Mouse (Mus musculus) intestine, embryonic 15.5 days (tissue): ENCODE results near the gene Ptpn13. TPM values are rescaled to one million over a fixed set of nuclear protein-coding genes. Genes with fewer than 3 reads are reported as not detected.

Experiments
- ATAC-seq: fragments of 200-750 bp; cut with Nextera tagmentation; 2 replicates; pipeline ENCODE4 v1.8.0; 2017; ENCODE audit warnings: moderate TSS enrichment, moderate library complexity
- H3K27ac ChIP-seq: fragments of 300-500 bp; sonication (generic); 2 replicates; pipeline ENCODE4 v1.5.1; 2015; ENCODE audit warnings: mild to moderate bottlenecking, inconsistent platforms
- H3K27me3 ChIP-seq: fragments of 300-500 bp; sonication (generic); replicated peaks from 2 replicates; pipeline ENCODE4 v1.6.1; 2015; ENCODE audit warnings: inconsistent platforms
- H3K36me3 ChIP-seq: fragments of 300-500 bp; sonication (generic); 2 replicates; pipeline ENCODE4 v1.6.1; 2015; ENCODE audit warnings: inconsistent platforms
- H3K4me1 ChIP-seq: fragments of 300-500 bp; sonication (generic); replicated peaks from 2 replicates; pipeline ENCODE4 v1.6.1; 2015; ENCODE audit warnings: inconsistent platforms
- H3K4me2 ChIP-seq: fragments of 300-500 bp; sonication (generic); replicated peaks from 2 replicates; pipeline ENCODE4 v1.6.1; 2015; ENCODE audit warnings: mild to moderate bottlenecking, inconsistent platforms
- H3K4me3 ChIP-seq: fragments of 300-500 bp; sonication (generic); replicated peaks from 2 replicates; pipeline ENCODE4 v1.5.1; 2015; ENCODE audit warnings: inconsistent platforms
- H3K9ac ChIP-seq: fragments of 300-500 bp; sonication (generic); 2 replicates; pipeline ENCODE4 v1.6.1; 2015; ENCODE audit warnings: inconsistent platforms
- H3K9me3 ChIP-seq: fragments of 300-500 bp; sonication (generic); 2 replicates; pipeline ENCODE4 v1.6.1; 2016; ENCODE audit warnings: inconsistent platforms
- WGBS: fragments of 180-500 bp; shearing (Covaris S2); methylation state at CpG from one replicate; pipeline ENCODE4 v1.1.7; 2015; 5-methylcytosine and 5-hydroxymethylcytosine counted together
- polyA plus RNA-seq: library from polyadenylated mRNA; unstranded; fragments of >200 nt; fragmentation: Nextera tagmentation; extraction: Ambion mirVana; gene quantifications from 2 replicates; pipeline ENCODE4 v1.2.1, GENCODE M21; 2015

Gene Ptpn13
- polyA plus RNA-seq, 1 experiment from 2014 or later: 5.5 TPM

GRCm38 (mm10) chr5:103513162-103513561 is 88.2 kb downstream of the Ptpn13 start:
- Histone ChIP-seq H3K9ac (no peak overlapping the region), H3K4me1 (no peaks in the 10 kb centered on the region), H3K36me3 (no peaks in the 10 kb centered on the region), H3K4me2 (no peak overlapping the region), H3K27me3 (no peaks in the 10 kb centered on the region), H3K9me3 (no peaks in the 10 kb centered on the region), H3K4me3 (no peak overlapping the region), H3K27ac (no peak overlapping the region)
- ATAC-seq: no peak
- WGBS: 86% methylated on average over 9 of the region's 9 CpGs

- 90% methylated on average over 7 of the region's 7 CpGs for WGBS
- H3K9me3 ChIP-seq: no peaks in the 10 kb centered on the region
- H3K4me2 ChIP-seq: no peak overlapping the region
- no peak overlapping the region for H3K27ac ChIP-seq
- no peaks in the 10 kb centered on the region for H3K27me3 ChIP-seq
- no peak for ATAC-seq
- no peak overlapping the region for H3K4me3 ChIP-seq
- no peak overlapping the region for H3K9ac ChIP-seq
- H3K4me1 ChIP-seq: no peaks in the 10 kb centered on the region
- no peaks in the 10 kb centered on the region for H3K36me3 ChIP-seq
These were observed 89.4 kb downstream of the Ptpn13 start for GRCm38 (mm10) chr5:103514441-103514840.

GRCm38 (mm10) chr5:103515876-103516275 is 90.9 kb downstream of the Ptpn13 start:
- Histone ChIP-seq H3K4me3 (no peak overlapping the region), H3K9me3 (no peaks in the 10 kb centered on the region), H3K9ac (no peak overlapping the region), H3K4me2 (no peak overlapping the region), H3K27ac (no peak overlapping the region), H3K4me1 (no peaks in the 10 kb centered on the region), H3K27me3 (no peaks in the 10 kb centered on the region), H3K36me3 (no peaks in the 10 kb centered on the region)
- no peak for ATAC-seq
- 75% methylated on average over 4 of the region's 4 CpGs for WGBS

GRCm38 (mm10) chr5:103516555-103516954 is 91.6 kb downstream of the Ptpn13 start:
- H3K9ac ChIP-seq: no peak overlapping the region
- no peak overlapping the region for H3K4me3 ChIP-seq
- no peaks in the 10 kb centered on the region for H3K9me3 ChIP-seq
- H3K27me3 ChIP-seq: no peaks in the 10 kb centered on the region
- H3K4me1 ChIP-seq: no peaks in the 10 kb centered on the region
- H3K27ac ChIP-seq: no peak overlapping the region
- ATAC-seq: no peak
- H3K4me2 ChIP-seq: no peak overlapping the region
- H3K36me3 ChIP-seq: no peaks in the 10 kb centered on the region

GRCm38 (mm10) chr5:103517641-103518040 is 92.6 kb downstream of the Ptpn13 start:
- Histone ChIP-seq H3K9ac (no peak overlapping the region), H3K4me3 (no peak overlapping the region), H3K4me1 (no peaks in the 10 kb centered on the region), H3K27me3 (no peaks in the 10 kb centered on the region), H3K4me2 (no peak overlapping the region), H3K27ac (no peak overlapping the region), H3K36me3 (no peaks in the 10 kb centered on the region), H3K9me3 (no peaks in the 10 kb centered on the region)
- 54% methylated on average over 6 of the region's 6 CpGs for WGBS
- ATAC-seq: 0 out of 2 replicates have a peak, but pooled peaks have one; percentile 36

GRCm38 (mm10) chr5:103518797-103519468 is 93.9 kb downstream of the Ptpn13 start:
- no peaks in the 10 kb centered on the region for H3K4me1 ChIP-seq
- H3K4me2 ChIP-seq: no peak overlapping the region
- no peaks in the 10 kb centered on the region for H3K9me3 ChIP-seq
- no peak for ATAC-seq
- no peak overlapping the region for H3K9ac ChIP-seq
- 83% methylated on average over 14 of the region's 14 CpGs for WGBS
- H3K4me3 ChIP-seq: no peak overlapping the region
- H3K27ac ChIP-seq: no peak overlapping the region
- no peaks in the 10 kb centered on the region for H3K27me3 ChIP-seq
- H3K36me3 ChIP-seq: no peaks in the 10 kb centered on the region

- Histone ChIP-seq H3K9ac (no peak overlapping the region), H3K27me3 (no peaks in the 10 kb centered on the region), H3K4me1 (no peaks in the 10 kb centered on the region), H3K9me3 (no peaks in the 10 kb centered on the region), H3K4me2 (no peak overlapping the region), H3K27ac (no peak overlapping the region), H3K4me3 (no peak overlapping the region), H3K36me3 (peaks cover 3% of the 10 kb centered on the region; the same call in 1 of the 2 replicates)
- no peak; the same call in 1 of the 2 replicates for ATAC-seq
- 27% methylated on average over 3 of the region's 3 CpGs for WGBS
These were observed 97.4 kb downstream of the Ptpn13 start for GRCm38 (mm10) chr5:103522371-103522770.

- Histone ChIP-seq H3K4me2 (no peak overlapping the region), H3K36me3 (peaks cover 3% of the 10 kb centered on the region; the same call in 1 of the 2 replicates), H3K27me3 (no peaks in the 10 kb centered on the region), H3K27ac (no peak overlapping the region), H3K4me3 (no peak overlapping the region), H3K4me1 (no peaks in the 10 kb centered on the region), H3K9ac (no peak overlapping the region), H3K9me3 (no peaks in the 10 kb centered on the region)
- WGBS: 90% methylated on average over 20 of the region's 20 CpGs
- ATAC-seq: no peak
These were observed 101.9 kb downstream of the Ptpn13 start for GRCm38 (mm10) chr5:103526668-103527436.

GRCm38 (mm10) chr5:103527437-103527718 is 102.4 kb downstream of the Ptpn13 start:
- Histone ChIP-seq H3K27ac (no peak overlapping the region), H3K4me1 (no peaks in the 10 kb centered on the region), H3K27me3 (no peaks in the 10 kb centered on the region), H3K36me3 (peaks cover 3% of the 10 kb centered on the region; the same call in 1 of the 2 replicates), H3K4me2 (no peak overlapping the region), H3K9me3 (no peaks in the 10 kb centered on the region), H3K4me3 (no peak overlapping the region), H3K9ac (no peak overlapping the region)
- 83% methylated on average over 6 of the region's 6 CpGs for whole genome bisulfite sequencing
- no peak for ATAC-seq

- Histone ChIP-seq H3K9me3 (no peaks in the 10 kb centered on the region), H3K27ac (no peak overlapping the region), H3K27me3 (no peaks in the 10 kb centered on the region), H3K4me2 (no peak overlapping the region), H3K36me3 (peaks cover 3% of the 10 kb centered on the region; the same call in 1 of the 2 replicates), H3K4me1 (no peaks in the 10 kb centered on the region), H3K9ac (no peak overlapping the region), H3K4me3 (no peak overlapping the region)
- WGBS: 72% methylated on average over 9 of the region's 9 CpGs
- no peak for ATAC-seq
These were observed 105.2 kb downstream of the Ptpn13 start for GRCm38 (mm10) chr5:103530214-103530613.

- Histone ChIP-seq H3K4me2 (no peak overlapping the region), H3K9me3 (no peaks in the 10 kb centered on the region), H3K36me3 (no peaks in the 10 kb centered on the region), H3K4me1 (no peaks in the 10 kb centered on the region), H3K4me3 (no peak overlapping the region), H3K9ac (no peak overlapping the region), H3K27me3 (no peaks in the 10 kb centered on the region), H3K27ac (no peak overlapping the region)
- no peak for ATAC-seq
- WGBS: 89% methylated on average over 11 of the region's 11 CpGs
These were observed 107.9 kb downstream of the Ptpn13 start for GRCm38 (mm10) chr5:103532841-103533390.

- no peaks in the 10 kb centered on the region for H3K4me1 ChIP-seq
- no peak overlapping the region for H3K9ac ChIP-seq
- no peaks in the 10 kb centered on the region for H3K36me3 ChIP-seq
- H3K27me3 ChIP-seq: no peaks in the 10 kb centered on the region
- no peak overlapping the region for H3K27ac ChIP-seq
- no peak for ATAC-seq
- no peak overlapping the region for H3K4me2 ChIP-seq
- no peak overlapping the region for H3K4me3 ChIP-seq
- 59% methylated on average over 3 of the region's 3 CpGs for WGBS
- no peaks in the 10 kb centered on the region for H3K9me3 ChIP-seq
These were observed 109.5 kb downstream of the Ptpn13 start for GRCm38 (mm10) chr5:103534454-103534853.
